Mouse (Mus musculus) small intestine, adult 2 months (tissue): ENCODE data around the gene Muc2.

Experiments used
- CTCF ChIP-seq: fragments of 200-500 bp; IDR thresholded peaks from 2 replicates; pipeline ENCODE4 v1.5.1; 2012; ENCODE audit warnings: low read depth, mild to moderate bottlenecking, control low read depth, inconsistent platforms, low read length, moderate library complexity, mixed read lengths; ENCODE audit not compliant: insufficient replicate concordance, insufficient read length; ENCODE audit errors: extremely low read depth
- POLR2A ChIP-seq: fragments of 200-500 bp; IDR thresholded peaks from 2 replicates; pipeline ENCODE4 v1.6.1; 2012; ENCODE audit warnings: low read depth, mild to moderate bottlenecking, control low read depth, inconsistent platforms, low read length, moderate library complexity

- TF ChIP-seq POLR2A (no peak), CTCF (no peak)
Observed at GRCm38 (mm10) chr7:141642375-141642774, 47.8 kb upstream of the Muc2 start.
